Comparison of ENCODE assay signal across 14 mouse cellular contexts in genomic region chr9:48983801-48984200, GRCm38 (mm10). TPM values are rescaled to one million over a fixed set of nuclear protein-coding genes. Genes with fewer than 3 reads are reported as not detected.
DNase-seq lines count a peak whose midpoint lies in the region; ATAC-seq and TF ChIP-seq lines count a peak whose summit lies in the region.
"Not testable (repeated sequence)": the region's sequence is repeated elsewhere in the genome, so short reads cannot be mapped to it uniquely, and the experiment has no call there.
"Had no signal": no experiment of that assay in that cellular context is flagged by ENCODE, and none has a peak within 500 bp of the region (broad histone marks: within the 10 kb centered on the region; RNA-seq: fewer than 3 reads in every experiment).

No protein-coding gene starts in this region.

- H3K4me2 ChIP-seq in embryonic facial prominence, embryonic 14.5 days (ENCODE audit: low read depth, low read length) = peak overlapping the region; percentile 79; the same call in 1 of the 2 replicates
- H3K4me2 ChIP-seq in heart, embryonic 14.5 days (ENCODE audit: low read length) = peak overlapping the region; percentile 73; the same call in 1 of the 2 replicates
- peak overlapping the region; percentile 73; the same call in 1 of the 2 replicates for H3K4me2 ChIP-seq in intestine, embryonic 16.5 days (ENCODE audit: low read depth, low read length)
- H3K4me2 ChIP-seq in liver, embryonic 12.5 days = peak overlapping the region; percentile 100
- not testable (repeated sequence) for H3K4me2 ChIP-seq in lung, postnatal 0 days (replicated peaks; ENCODE audit: low read depth, low read length)

- H3K27me3 ChIP-seq in embryonic facial prominence, embryonic 14.5 days (replicated peaks; ENCODE audit: control insufficient read depth, insufficient read depth, low read length); heart, embryonic 14.5 days (ENCODE audit: control insufficient read depth, insufficient read depth, low read length); intestine, embryonic 16.5 days (replicated peaks; ENCODE audit: control insufficient read depth, insufficient read depth, low read length); liver, embryonic 12.5 days (replicated peaks); lung, postnatal 0 days (replicated peaks; ENCODE audit: insufficient read depth, low read length); splenic B cell, adult 2 months (ENCODE audit: control insufficient read depth, insufficient read depth, low read length, poor library complexity, severe bottlenecking): not testable (repeated sequence)

- H3K9me3 ChIP-seq in embryonic facial prominence, embryonic 14.5 days (ENCODE audit: control insufficient read depth, low read length); heart, embryonic 14.5 days (ENCODE audit: control insufficient read depth, low read length); intestine, embryonic 16.5 days (ENCODE audit: control insufficient read depth, low read length); liver, embryonic 12.5 days (replicated peaks); lung, postnatal 0 days (ENCODE audit: low read length): not testable (repeated sequence)

- WGBS in embryonic facial prominence, embryonic 14.5 days = 97% methylated on average over 6 of the region's 6 CpGs
- 96% methylated on average over 6 of the region's 6 CpGs for WGBS in heart, embryonic 14.5 days
- 93% methylated on average over 6 of the region's 6 CpGs for WGBS in intestine, embryonic 16.5 days
- 91% methylated on average over 6 of the region's 6 CpGs for WGBS in liver, embryonic 12.5 days (ENCODE audit: insufficient replicate concordance)
- WGBS in lung, postnatal 0 days = 94% methylated on average over 6 of the region's 6 CpGs

- not testable (repeated sequence) for ATAC-seq in embryonic facial prominence, embryonic 14.5 days (ENCODE audit: low read depth); heart, embryonic 14.5 days (ENCODE audit: insufficient number of reproducible peaks, insufficient read depth, low FRiP score, low read depth); intestine, embryonic 16.5 days; liver, embryonic 12.5 days; lung, postnatal 0 days

- not testable (repeated sequence) for H3K27ac ChIP-seq in embryonic facial prominence, embryonic 14.5 days (replicated peaks; ENCODE audit: low read depth, low read length); heart, embryonic 14.5 days (replicated peaks in 1 of 2; ENCODE audit: control insufficient read depth in 1 of 2, insufficient read depth in 1 of 2, low read depth in 2 of 2, low read length in 2 of 2); intestine, embryonic 16.5 days (ENCODE audit: low read length)
- H3K27ac ChIP-seq in liver, embryonic 12.5 days = peak overlapping the region; percentile 78
- H3K27ac ChIP-seq in lung, postnatal 0 days (ENCODE audit: low read length) = 0 out of 2 replicates have a peak overlapping the region, but pooled peaks have one; percentile 90

- H3K36me3 ChIP-seq in embryonic facial prominence, embryonic 14.5 days (ENCODE audit: control insufficient read depth, insufficient read depth, low read length); heart, embryonic 14.5 days (ENCODE audit: control insufficient read depth, insufficient read depth, low read length); intestine, embryonic 16.5 days (ENCODE audit: control insufficient read depth, insufficient read depth, low read length); liver, embryonic 12.5 days; lung, postnatal 0 days (ENCODE audit: insufficient read depth, low read length); splenic B cell, adult 2 months (ENCODE audit: control insufficient read depth, insufficient read depth, low read length, poor library complexity, severe bottlenecking): not testable (repeated sequence)

- DNase-seq in CD4-positive, CD25-positive, alpha-beta regulatory T cell, adult 2 months (ENCODE audit: low read depth, low spot score) = peak; percentile 27
- DNase-seq in ZHBTc4 (ENCODE audit: low read depth, low spot score) = peak; percentile 70
- not testable (repeated sequence) for DNase-seq in embryonic facial prominence, embryonic 14.5 days (ENCODE audit: low spot score); lung, postnatal 0 days (ENCODE audit: low spot score)
- peak; percentile 15 for DNase-seq in splenic B cell, adult 2 months (ENCODE audit: low read depth, low spot score)

- H3K9ac ChIP-seq in embryonic facial prominence, embryonic 14.5 days (ENCODE audit: low read depth, low read length) = peak overlapping the region; percentile 78; the same call in 1 of the 2 replicates
- not testable (repeated sequence) for H3K9ac ChIP-seq in heart, embryonic 14.5 days (ENCODE audit: low read length); intestine, embryonic 16.5 days (ENCODE audit: low read depth, low read length); liver, embryonic 12.5 days; lung, postnatal 0 days (replicated peaks; ENCODE audit: low read depth)

- H3K4me1 ChIP-seq in embryonic facial prominence, embryonic 14.5 days (ENCODE audit: control insufficient read depth, insufficient read depth, low read length) = not testable (repeated sequence)
- H3K4me1 ChIP-seq in heart, embryonic 14.5 days (ENCODE audit: control insufficient read depth in 2 of 2, insufficient read depth in 2 of 2, low read length in 2 of 2) = peaks cover 11 to 23% of the 10 kb centered on the region in 2 experiments
- peaks cover 13% of the 10 kb centered on the region for H3K4me1 ChIP-seq in intestine, embryonic 16.5 days (ENCODE audit: control insufficient read depth, insufficient read depth, low read length)
- H3K4me1 ChIP-seq in liver, embryonic 12.5 days = peaks cover 50% of the 10 kb centered on the region
- peaks cover 11% of the 10 kb centered on the region; the same call in 1 of the 2 replicates for H3K4me1 ChIP-seq in lung, postnatal 0 days (ENCODE audit: insufficient read depth, low read depth, low read length)

- not testable (repeated sequence) for TF ChIP-seq EP300 in lung, postnatal 0 days (IDR thresholded peaks at IDR 0.05)

- not testable (repeated sequence) for H3K4me3 ChIP-seq in embryonic facial prominence, embryonic 14.5 days (ENCODE audit: low read depth, low read length); heart, embryonic 14.5 days (ENCODE audit: control insufficient read depth in 1 of 2, insufficient read depth in 1 of 2, low read depth in 1 of 2, low read length in 2 of 2); intestine, embryonic 16.5 days (ENCODE audit: low read length); liver, embryonic 12.5 days; lung, postnatal 0 days (ENCODE audit: low read depth, low read length)

- not testable (repeated sequence) for TF ChIP-seq CTCF in lung, postnatal 0 days (IDR thresholded peaks at IDR 0.05)

RNA-seq across cellular contexts. Expression of gene Usp28, which starts 1.4 kb away (rescaled TPM):
- 36.2 and 40.3 TPM in 2 replicates for polyA plus RNA-seq in embryonic facial prominence, embryonic 14.5 days (2014; fragmentation: Nextera tagmentation; extraction: Ambion mirVana)
- polyA plus RNA-seq in heart, embryonic 14.5 days (2014; fragmentation: Nextera tagmentation; extraction: Ambion mirVana) = 116 and 152 TPM in 2 replicates
- 17.1 and 19.6 TPM in 2 replicates for polyA plus RNA-seq in intestine, embryonic 16.5 days (2015; fragmentation: Nextera tagmentation; extraction: Ambion mirVana)
- polyA plus RNA-seq in liver, embryonic 12.5 days (2016; fragmentation: Nextera tagmentation; extraction: Ambion mirVana) = 8.7 and 10.8 TPM in 2 replicates
- polyA plus RNA-seq in lung, postnatal 0 days (2015; fragmentation: Nextera tagmentation; extraction: Ambion mirVana) = 8.8 and 9.6 TPM in 2 replicates

RNA-seq across cellular contexts. Expression of gene Htr3b, which starts 19.0 kb away (rescaled TPM):
- 1.1 TPM in 2 replicates for polyA plus RNA-seq in embryonic facial prominence, embryonic 14.5 days (2014; fragmentation: Nextera tagmentation; extraction: Ambion mirVana)
- 0.22 TPM in 1 of 2 replicates, not detected in the other for polyA plus RNA-seq in heart, embryonic 14.5 days (2014; fragmentation: Nextera tagmentation; extraction: Ambion mirVana)
- polyA plus RNA-seq in intestine, embryonic 16.5 days (2015; fragmentation: Nextera tagmentation; extraction: Ambion mirVana) = 1.4 TPM in 2 replicates
- not detected in 2 replicates for polyA plus RNA-seq in liver, embryonic 12.5 days (2016; fragmentation: Nextera tagmentation; extraction: Ambion mirVana)
- polyA plus RNA-seq in lung, postnatal 0 days (2015; fragmentation: Nextera tagmentation; extraction: Ambion mirVana) = not detected in 2 replicates
- polyA plus RNA-seq: forebrain, embryonic 13.5 days; frontal cortex, adult 2 months; limb, embryonic 13.5 days; midbrain, embryonic 11.5 days; Patski; thymus, postnatal 0 days had no signal
